Mouse (Mus musculus): ENCODE results near the gene Sun5.
A peak's percentile ranks its signal among the peaks of the same experiment; 100 is the strongest.
"Not testable (repeated sequence)": the region's sequence is repeated elsewhere in the genome, so short reads cannot be mapped to it uniquely, and the experiment has no call there.

Sun5 gene

GRCm38 (mm10) chr2:153870984-153871383 is at the start of gene Sun5:
Sun5 (minus strand) TSS chr2:153871084.
- DNase-seq (ENCODE audit: low spot score in 2 of 2): no peak

- no peak for DNase-seq (ENCODE audit: low spot score in 2 of 2)
These were observed 47.0 kb upstream of the Sun5 start, which contains the start of gene Bpifb3 for GRCm38 (mm10) chr2:153917930-153918329. Bpifb3 (plus strand) TSS chr2:153918230.

- DNase-seq (ENCODE audit: low spot score in 2 of 2): no peak
These were observed 43.3 kb upstream of the Sun5 start for GRCm38 (mm10) chr2:153914151-153914550.

- no peak for DNase-seq (ENCODE audit: low spot score in 2 of 2)
These were observed 35.7 kb upstream of the Sun5 start for GRCm38 (mm10) chr2:153906626-153907025.

GRCm38 (mm10) chr2:153902726-153903125 is 31.8 kb upstream of the Sun5 start:
- DNase-seq (ENCODE audit: low spot score in 2 of 2): no peak

- no peak for DNase-seq (ENCODE audit: low spot score in 2 of 2)
These were observed 29.2 kb upstream of the Sun5 start, which contains the start of gene Bpifb6 for GRCm38 (mm10) chr2:153900088-153900487. Bpifb6 (plus strand) TSS chr2:153900388.

GRCm38 (mm10) chr2:153899111-153899510 is 28.2 kb upstream of the Sun5 start:
- DNase-seq (ENCODE audit: low spot score in 2 of 2): no peak

GRCm38 (mm10) chr2:153874745-153875144 is 3.9 kb upstream of the Sun5 start, which contains the start of gene Bpifb2:
Bpifb2 (plus strand) TSS chr2:153875045.
- no peak for DNase-seq (ENCODE audit: low spot score in 2 of 2)

- DNase-seq (ENCODE audit: low spot score in 2 of 2): no peak
These were observed 8.9 kb downstream of the Sun5 start for GRCm38 (mm10) chr2:153861960-153862359.

GRCm38 (mm10) chr2:153860715-153861114 is 10.2 kb downstream of the Sun5 start:
- no peak for DNase-seq (ENCODE audit: low spot score in 2 of 2)

GRCm38 (mm10) chr2:153860315-153860714 is 10.6 kb downstream of the Sun5 start:
- DNase-seq (ENCODE audit: low spot score in 2 of 2): no peak

- DNase-seq (ENCODE audit: low spot score in 2 of 2): no peak
These were observed 11.3 kb downstream of the Sun5 start for GRCm38 (mm10) chr2:153859581-153859980.

GRCm38 (mm10) chr2:153853544-153853943 is 17.3 kb downstream of the Sun5 start:
- no peak for DNase-seq (ENCODE audit: low spot score in 2 of 2)

GRCm38 (mm10) chr2:153851030-153851360 is 19.9 kb downstream of the Sun5 start:
- peak; percentile 19 to 58 for DNase-seq (ENCODE audit: low spot score in 2 of 2)

GRCm38 (mm10) chr2:153850351-153851029 is 20.4 kb downstream of the Sun5 start:
- DNase-seq (ENCODE audit: low spot score in 2 of 2): no peak

- DNase-seq (ENCODE audit: low spot score in 2 of 2): no peak
These were observed 22.5 kb downstream of the Sun5 start for GRCm38 (mm10) chr2:153848389-153848788.

GRCm38 (mm10) chr2:153842854-153843253 is 28.0 kb downstream of the Sun5 start:
- DNase-seq (ENCODE audit: low spot score in 2 of 2): no peak

GRCm38 (mm10) chr2:153833291-153833690 is 37.6 kb downstream of the Sun5 start:
- DNase-seq (ENCODE audit: low spot score in 2 of 2): no peak

GRCm38 (mm10) chr2:153828704-153829103 is 42.2 kb downstream of the Sun5 start:
- DNase-seq (ENCODE audit: low spot score in 2 of 2): no peak

- DNase-seq (ENCODE audit: low spot score in 2 of 2): no peak
These were observed 43.6 kb downstream of the Sun5 start for GRCm38 (mm10) chr2:153827171-153827830.

GRCm38 (mm10) chr2:153825900-153826299 is 45.0 kb downstream of the Sun5 start:
- not testable (repeated sequence) for DNase-seq (ENCODE audit: low spot score in 2 of 2)

GRCm38 (mm10) chr2:153824593-153824992 is 46.3 kb downstream of the Sun5 start:
- DNase-seq (ENCODE audit: low spot score in 2 of 2): no peak

- DNase-seq (ENCODE audit: low spot score in 2 of 2): no peak
These were observed 48.8 kb downstream of the Sun5 start for GRCm38 (mm10) chr2:153822005-153822543.

All from frontal cortex, postnatal 14 days (tissue).